Mouse (Mus musculus): Measurements from ENCODE around the gene Ncbp3.

Gene Ncbp3

GRCm38 (mm10) chr11:73087700-73088480 is 40.3 kb downstream of the Ncbp3 start:
- DNase-seq, result no peak

GRCm38 (mm10) chr11:73090283-73090682 is 42.7 kb downstream of the Ncbp3 start, which contains the start of gene Itgae:
Gene Itgae, plus strand, starts transcription at chr11:73090583.
- DNase-seq, result no peak

- no peak for DNase-seq
These were observed 43.2 kb downstream of the Ncbp3 start for GRCm38 (mm10) chr11:73090826-73091225.

- DNase-seq, result no peak
These were observed 44.5 kb downstream of the Ncbp3 start for GRCm38 (mm10) chr11:73092057-73092456.

- no peak for DNase-seq
These were observed 45.3 kb downstream of the Ncbp3 start for GRCm38 (mm10) chr11:73092877-73093276.

- peak; percentile 36 to 48 for DNase-seq
These were observed 46.8 kb downstream of the Ncbp3 start for GRCm38 (mm10) chr11:73094231-73094995.

- DNase-seq, result no peak
These were observed 51.3 kb downstream of the Ncbp3 start for GRCm38 (mm10) chr11:73098860-73099259.

- DNase-seq, result no peak
These were observed 52.6 kb downstream of the Ncbp3 start for GRCm38 (mm10) chr11:73099976-73100750.

- no peak for DNase-seq
These were observed 53.7 kb downstream of the Ncbp3 start for GRCm38 (mm10) chr11:73101308-73101707.

GRCm38 (mm10) chr11:73105246-73105645 is 57.7 kb downstream of the Ncbp3 start:
- no peak for DNase-seq

- DNase-seq, result peak; percentile 60 to 67
These were observed 59.8 kb downstream of the Ncbp3 start for GRCm38 (mm10) chr11:73107358-73107757.

GRCm38 (mm10) chr11:73108195-73108897 is 60.8 kb downstream of the Ncbp3 start:
- DNase-seq, result peak; percentile 57 to 71

- DNase-seq, result no peak
These were observed 61.5 kb downstream of the Ncbp3 start for GRCm38 (mm10) chr11:73108898-73109625.

- no peak for DNase-seq
These were observed 62.4 kb downstream of the Ncbp3 start for GRCm38 (mm10) chr11:73109941-73110340.

- DNase-seq, result no peak
These were observed 63.8 kb downstream of the Ncbp3 start for GRCm38 (mm10) chr11:73111414-73111813.

- no peak for DNase-seq
These were observed 78.9 kb downstream of the Ncbp3 start for GRCm38 (mm10) chr11:73126495-73126894.

- DNase-seq, result peak; percentile 50 to 57
These were observed 83.4 kb downstream of the Ncbp3 start for GRCm38 (mm10) chr11:73131020-73131419.

GRCm38 (mm10) chr11:73132999-73133398 is 85.4 kb downstream of the Ncbp3 start:
- DNase-seq, result no peak

- no peak for DNase-seq
These were observed 86.6 kb downstream of the Ncbp3 start for GRCm38 (mm10) chr11:73134222-73134621.

GRCm38 (mm10) chr11:73136587-73136986 is 89.0 kb downstream of the Ncbp3 start:
- no peak for DNase-seq

GRCm38 (mm10) chr11:73137116-73137515 is 89.5 kb downstream of the Ncbp3 start:
- DNase-seq, result peak in 1 of 2 experiments; percentile 20
